Mouse (Mus musculus) embryo, embryonic 10.5 days (tissue): ENCODE measurements around the gene Gabpb1.

ENCODE experiments used
- DNase-seq: peaks from one replicate; pipeline ENCODE4 v3.0.0-alpha.2; 2015; ENCODE audit warnings: low spot score

Gene Gabpb1

GRCm38 (mm10) chr2:126676122-126676515 is at the start of gene Gabpb1:
Gabpb1 (minus strand) TSS chr2:126676337.
- DNase-seq = peak; percentile 45

DNA sequence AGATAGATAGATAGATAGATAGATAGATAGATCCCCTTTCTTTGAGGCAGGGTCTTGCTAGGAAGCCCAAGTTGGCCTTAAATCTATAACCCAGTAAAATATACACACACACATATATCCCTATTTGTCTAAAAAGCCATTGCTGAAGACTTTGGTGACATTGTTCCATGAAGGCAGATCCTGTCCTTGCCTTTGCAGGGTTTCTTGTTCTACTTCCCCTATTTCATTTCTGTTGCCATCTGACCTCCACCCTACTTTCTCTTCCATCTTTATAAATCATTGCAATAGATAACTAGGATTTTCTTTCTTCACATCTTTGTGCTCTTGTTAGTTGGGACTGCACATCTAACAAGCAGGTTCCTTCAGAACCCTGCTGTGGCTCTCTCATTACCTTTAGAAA is 36.8 kb upstream of the Gabpb1 start:
- no peak for DNase-seq

DNA sequence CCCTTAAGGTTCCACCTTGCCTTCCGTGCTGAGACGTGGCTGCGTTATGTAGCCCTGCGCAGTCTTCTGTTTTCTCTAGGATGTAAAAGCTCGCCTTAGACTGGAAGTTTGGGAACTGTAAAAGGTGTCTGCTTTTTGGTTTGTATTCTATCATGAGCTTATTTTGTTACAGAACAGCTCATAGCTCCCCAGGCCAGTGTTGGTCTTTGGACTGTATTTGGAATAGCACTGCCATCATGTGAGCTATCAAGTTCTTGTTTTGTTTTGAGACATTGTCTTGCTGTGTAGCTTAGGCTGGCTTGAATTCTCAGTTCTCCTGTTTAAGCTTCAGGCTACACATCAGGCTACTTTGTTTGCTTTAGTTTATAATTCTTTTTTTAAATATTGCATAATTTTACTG is 36.4 kb upstream of the Gabpb1 start:
- no peak for DNase-seq

DNA sequence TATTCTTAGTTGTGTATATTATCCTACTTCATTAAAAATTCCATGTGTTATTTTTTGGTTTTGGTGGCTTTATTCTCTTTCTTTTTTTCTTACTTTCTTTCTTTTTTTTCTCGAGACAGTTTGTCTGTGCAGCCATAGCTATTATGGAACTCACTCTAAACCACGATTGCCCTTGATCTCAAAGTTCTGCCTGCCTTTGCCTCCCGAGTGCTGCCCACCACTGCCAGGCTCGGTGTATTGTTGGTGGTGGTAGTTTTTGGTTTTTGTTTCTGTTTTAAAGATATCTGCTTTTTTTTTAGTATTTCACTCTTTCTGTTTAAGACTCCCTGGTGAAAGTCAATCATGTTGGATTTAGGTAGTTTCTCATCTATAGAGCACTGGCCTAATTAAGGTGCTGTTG is 32.2 kb upstream of the Gabpb1 start:
- no peak for DNase-seq

DNA sequence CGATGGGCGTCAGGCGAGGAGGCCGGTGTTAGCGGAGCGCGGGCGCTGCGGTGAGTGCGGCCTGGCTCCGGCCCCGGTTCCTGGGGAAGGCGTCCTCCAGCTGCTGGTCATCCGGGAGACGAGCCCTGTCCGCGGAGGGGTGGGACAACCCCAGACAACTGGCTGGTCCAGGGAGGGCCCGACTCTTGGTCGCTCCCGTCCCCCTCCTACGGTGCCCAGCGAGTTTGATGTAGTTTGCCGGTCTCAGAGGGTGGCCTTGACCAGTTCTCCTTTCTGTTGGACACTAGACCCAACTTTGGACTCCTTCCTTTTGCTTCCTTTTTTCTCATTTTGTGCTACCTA is 31.3 kb upstream of the Gabpb1 start:
- DNase-seq = no peak

GRCm38 (mm10) chr2:126706759-126707437 is 30.8 kb upstream of the Gabpb1 start, which contains the start of gene Usp8:
Usp8 (plus strand) TSS chr2:126707328.
- peak; percentile 99 for DNase-seq

GRCm38 (mm10) chr2:126695285-126695684 is 19.1 kb upstream of the Gabpb1 start:
- DNase-seq = no peak

- no peak for DNase-seq
These were observed 15.2 kb upstream of the Gabpb1 start for GRCm38 (mm10) chr2:126691290-126691689.

GRCm38 (mm10) chr2:126682937-126683336 is 6.8 kb upstream of the Gabpb1 start:
- no peak for DNase-seq

GRCm38 (mm10) chr2:126682333-126682732 is 6.2 kb upstream of the Gabpb1 start:
- no peak for DNase-seq

- DNase-seq = no peak
These were observed 1.2 kb upstream of the Gabpb1 start for GRCm38 (mm10) chr2:126677366-126677765.

GRCm38 (mm10) chr2:126675169-126676121 is 692 bp downstream of the Gabpb1 start:
- DNase-seq = peak; percentile 92

DNA sequence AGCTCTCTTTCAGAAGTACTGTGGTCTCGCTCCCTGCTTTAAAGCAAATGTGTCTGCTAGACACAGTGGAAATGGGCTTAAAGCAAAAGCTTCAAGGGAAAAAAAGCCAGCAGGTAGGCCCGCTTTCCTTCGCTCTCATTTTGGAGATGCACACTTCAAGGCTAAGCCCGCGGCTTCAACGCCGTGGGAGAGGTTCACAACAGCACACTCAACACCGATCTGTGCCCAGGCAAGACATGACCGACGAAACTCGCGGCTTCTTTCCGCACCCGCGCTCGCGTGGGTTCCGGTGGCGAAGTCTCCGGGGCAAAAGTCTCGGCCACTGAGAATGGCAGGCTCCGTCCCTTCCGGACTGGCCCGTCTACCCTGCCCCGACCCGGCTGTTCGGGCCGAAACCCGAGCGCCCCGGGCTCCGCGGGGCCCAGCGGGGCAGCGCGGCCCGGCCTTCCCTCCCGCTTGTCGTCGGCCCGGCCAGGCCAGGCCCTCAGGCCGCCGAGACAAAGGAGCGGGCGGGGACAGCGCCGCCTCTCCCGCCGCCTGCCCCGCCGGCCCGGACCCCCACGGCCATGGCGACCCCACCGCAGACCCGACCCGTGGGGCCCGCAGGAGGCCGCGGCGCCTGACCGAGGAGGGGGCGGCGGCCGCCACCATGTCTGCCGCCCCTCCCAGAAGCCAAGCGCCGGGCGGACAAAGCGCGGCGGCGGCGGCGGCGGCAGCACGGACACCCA is 1.5 kb downstream of the Gabpb1 start:
- peak; percentile 61 for DNase-seq

DNA sequence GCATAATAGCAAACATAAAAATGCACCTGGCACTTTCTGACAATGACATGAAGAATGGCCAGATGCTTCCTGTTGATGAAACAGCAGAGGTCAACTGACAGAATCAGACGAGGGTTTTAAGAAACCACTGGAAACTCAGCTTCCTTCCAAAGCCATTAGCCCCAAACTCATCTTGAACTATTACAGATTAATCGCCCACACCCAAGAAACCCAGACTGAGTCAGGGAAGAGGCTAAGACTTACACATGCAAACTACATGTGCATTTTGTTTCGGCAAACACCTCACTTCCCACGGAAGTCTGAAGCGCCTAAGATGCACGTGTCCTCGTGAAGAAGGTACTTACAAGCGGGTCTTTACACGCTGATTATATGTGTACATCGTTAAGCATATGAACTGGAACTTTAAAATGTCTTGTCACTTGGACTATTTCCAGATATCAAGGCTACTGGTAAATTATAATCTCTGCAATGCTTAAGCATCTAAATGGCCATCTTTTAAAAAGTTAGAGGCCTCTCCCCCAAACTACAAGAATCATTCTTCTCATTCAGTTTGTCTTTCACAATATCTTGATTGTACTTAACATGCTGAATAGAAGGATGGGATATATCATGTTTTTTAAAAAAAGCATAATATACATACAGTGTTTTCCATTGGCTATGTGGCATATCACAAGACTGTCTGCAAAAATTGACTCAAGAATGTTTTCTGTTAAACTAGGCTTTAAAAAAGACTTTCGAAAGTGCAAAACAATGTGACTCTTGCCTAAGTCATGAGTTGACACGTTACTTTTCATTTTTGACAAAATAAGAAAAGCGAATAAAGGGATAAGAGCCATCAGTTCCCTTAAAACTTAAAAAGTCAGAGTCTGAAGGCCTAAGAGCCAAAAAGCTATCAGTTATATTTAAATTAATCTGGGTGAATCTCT is 2.6 kb downstream of the Gabpb1 start:
- peak; percentile 7 for DNase-seq

DNA sequence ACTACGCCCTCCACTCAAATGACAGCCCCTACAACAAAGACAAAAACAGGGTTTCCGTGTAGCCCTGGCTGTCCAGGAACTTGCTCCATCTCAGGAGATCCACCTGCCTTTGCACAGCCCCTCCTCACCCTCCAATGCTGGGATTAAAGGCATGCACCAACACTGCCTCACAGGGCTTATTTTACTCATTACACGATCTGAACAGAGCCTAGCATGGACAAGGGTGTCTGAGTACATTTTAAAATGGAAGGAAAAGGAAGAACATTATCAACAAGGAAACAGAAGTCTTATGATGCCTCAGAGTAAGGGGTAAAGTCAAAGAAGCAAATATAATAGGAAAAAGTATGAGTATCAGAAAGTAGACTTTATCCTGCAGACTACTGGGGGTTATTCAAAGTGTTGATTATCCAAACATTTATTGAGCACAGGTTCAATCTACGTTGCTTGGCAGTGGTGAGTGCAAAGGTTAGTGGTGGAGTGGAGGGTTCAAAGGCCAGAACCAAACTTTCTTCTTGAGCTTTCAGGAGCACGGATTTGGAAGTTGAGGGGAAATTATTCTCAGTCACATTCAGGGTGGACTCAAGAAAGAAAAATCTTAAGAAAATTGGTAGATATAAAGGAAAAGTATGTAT is 7.4 kb downstream of the Gabpb1 start:
- no peak for DNase-seq

- no peak for DNase-seq
These were observed 10.2 kb downstream of the Gabpb1 start for GRCm38 (mm10) chr2:126665984-126666383.

DNA sequence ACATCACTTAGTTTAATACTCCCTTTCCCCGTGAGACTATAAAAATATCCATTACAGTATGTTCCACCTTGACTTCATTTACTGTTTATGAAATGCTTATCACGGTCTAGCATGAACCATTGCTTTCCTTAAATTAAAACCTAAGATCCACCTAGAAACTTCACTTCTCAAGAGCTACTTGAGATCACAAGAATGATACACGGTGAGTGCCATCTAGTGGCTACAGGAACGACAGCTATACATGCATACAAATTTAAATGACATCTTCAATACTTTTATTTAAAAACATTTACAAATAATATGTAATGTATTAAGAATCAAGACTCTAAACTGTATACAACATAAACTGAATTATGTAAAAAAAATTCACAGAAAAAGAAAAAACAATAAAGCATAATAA is 12.7 kb downstream of the Gabpb1 start:
- DNase-seq = peak; percentile 54

DNA sequence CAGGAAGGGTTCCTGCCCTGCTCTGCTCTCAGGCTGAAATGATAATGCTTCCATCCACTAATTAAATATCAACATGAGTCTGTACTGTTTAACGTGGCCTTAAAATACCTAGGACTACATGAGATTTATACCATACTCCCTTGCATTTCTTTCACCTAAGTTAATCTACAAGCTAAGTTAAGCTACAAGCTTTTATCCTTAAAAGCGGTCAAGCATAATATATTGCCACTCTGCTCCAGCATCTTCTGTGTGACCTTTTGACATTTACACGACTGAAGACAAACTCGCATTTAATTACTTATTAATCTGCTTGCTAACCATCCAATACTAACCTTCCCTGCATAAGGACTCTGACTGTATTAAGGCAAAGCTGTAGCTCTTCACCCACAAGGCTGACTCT is 23.2 kb downstream of the Gabpb1 start:
- no peak for DNase-seq

- no peak for DNase-seq
These were observed 28.4 kb downstream of the Gabpb1 start for GRCm38 (mm10) chr2:126647762-126648161.

GRCm38 (mm10) chr2:126646461-126646860 is 29.7 kb downstream of the Gabpb1 start:
- DNase-seq = no peak

DNA sequence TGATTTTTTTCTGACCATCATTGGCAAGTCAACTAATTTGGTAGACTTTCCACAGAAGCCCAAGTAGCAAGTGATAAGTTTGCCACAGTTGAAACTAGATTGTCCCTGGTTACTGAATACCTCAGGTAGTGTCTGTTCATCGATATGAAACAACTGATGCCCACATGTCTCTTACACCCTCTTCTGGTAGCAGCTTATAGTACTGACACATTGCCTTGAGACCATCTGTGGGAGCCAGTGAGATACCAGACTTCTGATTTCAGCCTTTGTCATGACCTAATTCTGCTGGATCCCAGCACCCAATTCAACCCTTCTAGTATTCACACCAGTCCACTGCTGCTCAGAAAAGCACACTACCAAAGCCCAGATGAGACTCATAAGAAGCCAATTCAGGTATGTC is 31.4 kb downstream of the Gabpb1 start:
- DNase-seq = no peak
